8 mouse cellular contexts compared by ENCODE assay signal in genomic region chr4:148083176-148083899, GRCm38 (mm10). TPM values are rescaled to one million over a fixed set of nuclear protein-coding genes. Genes with fewer than 3 reads are reported as not detected.
DNase-seq lines count a peak whose midpoint lies in the region; ATAC-seq and TF ChIP-seq lines count a peak whose summit lies in the region.

No protein-coding gene starts in this region.

- no peaks in the 10 kb centered on the region for H3K9me3 ChIP-seq in neural tube, embryonic 12.5 days
- no peaks in the 10 kb centered on the region for H3K9me3 ChIP-seq in neural tube, embryonic 15.5 days (replicated peaks)
- H3K9me3 ChIP-seq in heart, embryonic 14.5 days (ENCODE audit: control insufficient read depth, low read length): no peaks in the 10 kb centered on the region
- no peaks in the 10 kb centered on the region for H3K9me3 ChIP-seq in liver, embryonic 11.5 days (ENCODE audit: control insufficient read depth, low read length)

- no peak for ATAC-seq in neural tube, embryonic 12.5 days (ENCODE audit: low FRiP score, low read depth)
- ATAC-seq in neural tube, embryonic 15.5 days (ENCODE audit: low FRiP score): no peak
- no peak for ATAC-seq in heart, embryonic 14.5 days (ENCODE audit: insufficient number of reproducible peaks, insufficient read depth, low FRiP score, low read depth)
- no peak for ATAC-seq in liver, embryonic 11.5 days (replicated peaks; ENCODE audit: low FRiP score)
- ATAC-seq in frontal cortex, adult (ENCODE audit: low TSS enrichment): no peak

- H3K4me3 ChIP-seq in neural tube, embryonic 12.5 days: no peak overlapping the region
- H3K4me3 ChIP-seq in neural tube, embryonic 15.5 days (replicated peaks): no peak overlapping the region
- no peak overlapping the region for H3K4me3 ChIP-seq in heart, embryonic 14.5 days (ENCODE audit: control insufficient read depth in 1 of 2, insufficient read depth in 1 of 2, low read depth in 1 of 2, low read length in 2 of 2)
- no peak overlapping the region for H3K4me3 ChIP-seq in liver, embryonic 11.5 days (ENCODE audit: low read depth, low read length)
- peak overlapping the region; percentile 20 for H3K4me3 ChIP-seq in thymus, adult 2 months (ENCODE audit: control insufficient read depth, insufficient read depth, low read length)

- no peak overlapping the region for H3K4me2 ChIP-seq in neural tube, embryonic 12.5 days (replicated peaks)
- H3K4me2 ChIP-seq in neural tube, embryonic 15.5 days: no peak overlapping the region
- no peak overlapping the region for H3K4me2 ChIP-seq in heart, embryonic 14.5 days (ENCODE audit: low read length)
- H3K4me2 ChIP-seq in liver, embryonic 11.5 days: peak overlapping the region; percentile 54

- H3K4me1 ChIP-seq in neural tube, embryonic 12.5 days: peaks cover 40% of the 10 kb centered on the region
- peaks cover 32% of the 10 kb centered on the region for H3K4me1 ChIP-seq in neural tube, embryonic 15.5 days
- H3K4me1 ChIP-seq in heart, embryonic 14.5 days (ENCODE audit: control insufficient read depth in 2 of 2, insufficient read depth in 2 of 2, low read length in 2 of 2): peaks cover 26 to 41% of the 10 kb centered on the region in 2 experiments
- peaks cover 48% of the 10 kb centered on the region for H3K4me1 ChIP-seq in liver, embryonic 11.5 days (replicated peaks; ENCODE audit: control insufficient read depth, insufficient read depth, low read length)
- peaks cover 53% of the 10 kb centered on the region for H3K4me1 ChIP-seq in thymus, adult 2 months (replicated peaks; ENCODE audit: control insufficient read depth, insufficient read depth, low read length)

- intact Hi-C loops in left cerebral cortex, postnatal 36 days (cut with DNase I): no loop called here

- H3K9ac ChIP-seq in neural tube, embryonic 12.5 days: 0 out of 2 replicates have a peak overlapping the region, but pooled peaks have one; percentile 21
- no peak overlapping the region for H3K9ac ChIP-seq in neural tube, embryonic 15.5 days (replicated peaks)
- peak overlapping the region; percentile 22; the same call in 1 of the 2 replicates for H3K9ac ChIP-seq in heart, embryonic 14.5 days (ENCODE audit: low read length)
- H3K9ac ChIP-seq in liver, embryonic 11.5 days (ENCODE audit: low read depth, low read length): peak overlapping the region; percentile 50

- TF ChIP-seq POLR2A in thymus, adult 2 months (IDR thresholded peaks at IDR 0.05; ENCODE audit: control insufficient read depth, extremely low read depth, insufficient read depth, low read length, poor library complexity): no peak

- H3K27ac ChIP-seq in neural tube, embryonic 12.5 days: no peak overlapping the region
- H3K27ac ChIP-seq in neural tube, embryonic 15.5 days (replicated peaks): no peak overlapping the region
- H3K27ac ChIP-seq in heart, embryonic 14.5 days (replicated peaks in 1 of 2; ENCODE audit: control insufficient read depth in 1 of 2, insufficient read depth in 1 of 2, low read depth in 2 of 2, low read length in 2 of 2): 0 out of 4 replicates have a peak overlapping the region, but pooled peaks of 1 of the 2 experiments have one; percentile 6
- H3K27ac ChIP-seq in liver, embryonic 11.5 days (ENCODE audit: low read depth, low read length): peak overlapping the region; percentile 91
- H3K27ac ChIP-seq in thymus, adult 2 months (ENCODE audit: control insufficient read depth, insufficient read depth, low read length): peak overlapping the region; percentile 92

- no peaks in the 10 kb centered on the region for H3K27me3 ChIP-seq in neural tube, embryonic 12.5 days (replicated peaks)
- H3K27me3 ChIP-seq in neural tube, embryonic 15.5 days (replicated peaks): no peaks in the 10 kb centered on the region
- no peaks in the 10 kb centered on the region for H3K27me3 ChIP-seq in heart, embryonic 14.5 days (ENCODE audit: control insufficient read depth, insufficient read depth, low read length)
- no peaks in the 10 kb centered on the region for H3K27me3 ChIP-seq in liver, embryonic 11.5 days (replicated peaks; ENCODE audit: control insufficient read depth, insufficient read depth, low read length)
- no peaks in the 10 kb centered on the region for H3K27me3 ChIP-seq in thymus, adult 2 months (ENCODE audit: control insufficient read depth, insufficient read depth, low read length)

- 63% methylated on average over 21 of the region's 21 CpGs for WGBS in neural tube, embryonic 12.5 days
- 64% methylated on average over 21 of the region's 21 CpGs for WGBS in neural tube, embryonic 15.5 days
- WGBS in heart, embryonic 14.5 days: 52% methylated on average over 21 of the region's 21 CpGs
- 36% methylated on average over 21 of the region's 21 CpGs for WGBS in liver, embryonic 11.5 days
- 9% methylated on average over 21 of the region's 21 CpGs for WGBS in thymus, adult 2 months

- no peak for TF ChIP-seq CTCF in thymus, adult 2 months (IDR thresholded peaks at IDR 0.05; ENCODE audit: borderline replicate concordance, control insufficient read depth, extremely low read depth, insufficient read depth, low read length, poor library complexity)

- 0 out of 2 replicates have a peak, but pooled peaks cover 4% of the 10 kb centered on the region for H3K36me3 ChIP-seq in neural tube, embryonic 12.5 days
- H3K36me3 ChIP-seq in neural tube, embryonic 15.5 days: no peaks in the 10 kb centered on the region
- peaks cover 27% of the 10 kb centered on the region for H3K36me3 ChIP-seq in heart, embryonic 14.5 days (ENCODE audit: control insufficient read depth, insufficient read depth, low read length)
- peaks cover 12% of the 10 kb centered on the region; the same call in 1 of the 2 replicates for H3K36me3 ChIP-seq in liver, embryonic 11.5 days (ENCODE audit: control insufficient read depth, insufficient read depth, low read length)
- peaks cover 27% of the 10 kb centered on the region for H3K36me3 ChIP-seq in thymus, adult 2 months (ENCODE audit: control insufficient read depth, insufficient read depth, low read length)

- DNase-seq in liver, embryonic 11.5 days (ENCODE audit: low spot score): no peak
- DNase-seq in thymus, adult 2 months: peak; percentile 64
- DNase-seq in left cerebral cortex, postnatal 36 days (ENCODE audit: low spot score in 2 of 2): no peak
- DNase-seq in urinary bladder, adult 18-20 months (ENCODE audit: low spot score in 2 of 2): no peak

RNA-seq across cellular contexts. Expression of gene Agtrap, which starts 4.5 kb away (rescaled TPM):
- polyA plus RNA-seq in neural tube, embryonic 12.5 days (2016; fragmentation: Nextera tagmentation; extraction: Ambion mirVana): 9.4 and 10.2 TPM in 2 replicates
- polyA plus RNA-seq in neural tube, embryonic 15.5 days (2015; fragmentation: Nextera tagmentation; extraction: Ambion mirVana): 5.2 and 10.4 TPM in 2 replicates
- polyA plus RNA-seq in heart, embryonic 14.5 days (2014; fragmentation: Nextera tagmentation; extraction: Ambion mirVana): 19.5 and 20.0 TPM in 2 replicates
- 18.3 and 20.9 TPM in 2 replicates for polyA plus RNA-seq in liver, embryonic 11.5 days (2014; fragmentation: Nextera tagmentation; extraction: Ambion mirVana)
- 98.0 and 106 TPM in 2 replicates for polyA plus RNA-seq in thymus, adult 2 months (2012; rRNA removed)
- 1 to 10 TPM; 5.9 to 7.7 TPM for total RNA-seq in left cerebral cortex, postnatal 36 days (2021)

RNA-seq across cellular contexts. Expression of gene Mthfr, which starts 44.5 kb away (rescaled TPM):
- polyA plus RNA-seq in neural tube, embryonic 12.5 days (2016; fragmentation: Nextera tagmentation; extraction: Ambion mirVana): 27.8 and 30.7 TPM in 2 replicates
- 16.5 and 17.3 TPM in 2 replicates for polyA plus RNA-seq in neural tube, embryonic 15.5 days (2015; fragmentation: Nextera tagmentation; extraction: Ambion mirVana)
- 8.7 and 9.7 TPM in 2 replicates for polyA plus RNA-seq in heart, embryonic 14.5 days (2014; fragmentation: Nextera tagmentation; extraction: Ambion mirVana)
- 15.5 and 16.1 TPM in 2 replicates for polyA plus RNA-seq in liver, embryonic 11.5 days (2014; fragmentation: Nextera tagmentation; extraction: Ambion mirVana)
- polyA plus RNA-seq in thymus, adult 2 months (2012; rRNA removed): 28.3 and 30.2 TPM in 2 replicates
- total RNA-seq in left cerebral cortex, postnatal 36 days (2021): 10 to 100 TPM; 26.6 to 38.0 TPM

RNA-seq across cellular contexts. Expression of gene Clcn6, which starts 44.7 kb away (rescaled TPM):
- 26.6 and 29.1 TPM in 2 replicates for polyA plus RNA-seq in neural tube, embryonic 12.5 days (2016; fragmentation: Nextera tagmentation; extraction: Ambion mirVana)
- polyA plus RNA-seq in neural tube, embryonic 15.5 days (2015; fragmentation: Nextera tagmentation; extraction: Ambion mirVana): 28.0 and 29.0 TPM in 2 replicates
- 5.4 and 6.1 TPM in 2 replicates for polyA plus RNA-seq in heart, embryonic 14.5 days (2014; fragmentation: Nextera tagmentation; extraction: Ambion mirVana)
- polyA plus RNA-seq in liver, embryonic 11.5 days (2014; fragmentation: Nextera tagmentation; extraction: Ambion mirVana): 2.0 and 2.4 TPM in 2 replicates
- 37.9 and 39.4 TPM in 2 replicates for polyA plus RNA-seq in thymus, adult 2 months (2012; rRNA removed)
- total RNA-seq in left cerebral cortex, postnatal 36 days (2021): 10 to 100 TPM; 77.1 to 79.7 TPM

RNA-seq across cellular contexts. Expression of gene Mad2l2, which starts 46.8 kb away (rescaled TPM):
- polyA plus RNA-seq in neural tube, embryonic 12.5 days (2016; fragmentation: Nextera tagmentation; extraction: Ambion mirVana): 89.3 and 90.6 TPM in 2 replicates
- polyA plus RNA-seq in neural tube, embryonic 15.5 days (2015; fragmentation: Nextera tagmentation; extraction: Ambion mirVana): 99.2 and 99.9 TPM in 2 replicates
- polyA plus RNA-seq in heart, embryonic 14.5 days (2014; fragmentation: Nextera tagmentation; extraction: Ambion mirVana): 40.9 and 42.1 TPM in 2 replicates
- polyA plus RNA-seq in liver, embryonic 11.5 days (2014; fragmentation: Nextera tagmentation; extraction: Ambion mirVana): 41.4 and 44.7 TPM in 2 replicates
- 32.9 and 37.7 TPM in 2 replicates for polyA plus RNA-seq in thymus, adult 2 months (2012; rRNA removed)
- total RNA-seq in left cerebral cortex, postnatal 36 days (2021): 10 to 100 TPM; 14.7 to 15.2 TPM

RNA-seq across cellular contexts. Expression of gene Draxin, which starts 47.2 kb away (rescaled TPM):
- polyA plus RNA-seq in neural tube, embryonic 12.5 days (2016; fragmentation: Nextera tagmentation; extraction: Ambion mirVana): 11.8 and 12.4 TPM in 2 replicates
- 7.3 and 10.4 TPM in 2 replicates for polyA plus RNA-seq in neural tube, embryonic 15.5 days (2015; fragmentation: Nextera tagmentation; extraction: Ambion mirVana)
- polyA plus RNA-seq in heart, embryonic 14.5 days (2014; fragmentation: Nextera tagmentation; extraction: Ambion mirVana): not detected in 2 replicates
- polyA plus RNA-seq in liver, embryonic 11.5 days (2014; fragmentation: Nextera tagmentation; extraction: Ambion mirVana): 0.12 and 0.31 TPM in 2 replicates
- polyA plus RNA-seq in thymus, adult 2 months (2012; rRNA removed): 0.26 and 0.34 TPM in 2 replicates
- total RNA-seq in left cerebral cortex, postnatal 36 days (2021): under 1 TPM; 0.43 to 0.47 TPM

Comparison
In these comparisons a context has a peak if more than half of its experiments do, and no peak if none do; other contexts are left out.
1. H3K27ac ChIP-seq: peak in liver, embryonic 11.5 days (single experiment) and thymus, adult 2 months (single experiment); none in neural tube, embryonic 12.5 days (single experiment) and neural tube, embryonic 15.5 days (single experiment).